Mouse (Mus musculus): Measurements from ENCODE around the gene Cntn1. TPM values are rescaled to one million over a fixed set of nuclear protein-coding genes. Genes with fewer than 3 reads are reported as not detected.
A peak's percentile ranks its signal among the peaks of the same experiment; 100 is the strongest.

The Cntn1 gene
- total RNA-seq, 2 experiments from 2014 or later = 464 to 479 TPM

DNA sequence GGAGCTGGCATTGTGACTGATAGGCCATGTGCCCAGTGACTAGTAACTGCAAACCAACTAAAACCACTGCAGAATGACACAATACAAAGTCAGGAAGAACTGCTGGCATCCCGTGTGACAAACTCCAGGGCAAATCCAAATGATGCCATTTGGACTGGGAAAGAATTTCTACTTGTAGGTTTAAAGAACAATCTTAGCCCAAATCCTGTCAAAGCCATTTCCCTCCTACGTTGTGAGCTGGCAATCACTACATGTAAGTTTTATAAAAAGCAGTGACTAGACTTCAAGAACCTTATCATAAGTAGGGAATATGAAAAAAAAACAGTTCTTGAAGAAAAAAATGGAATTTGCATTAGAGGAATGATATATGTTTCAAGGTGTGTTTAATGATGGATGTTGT is 170.5 kb downstream of the Cntn1 start:
- DNase-seq (ENCODE audit: extremely low spot score in 1 of 2, low spot score in 2 of 2) = no peak
- intact Hi-C loops (cut with DNase I) = loop anchor here (5.0 kb wide), 1 partner anchor 59 kb away; no protein-coding TSS in a partner anchor

DNA sequence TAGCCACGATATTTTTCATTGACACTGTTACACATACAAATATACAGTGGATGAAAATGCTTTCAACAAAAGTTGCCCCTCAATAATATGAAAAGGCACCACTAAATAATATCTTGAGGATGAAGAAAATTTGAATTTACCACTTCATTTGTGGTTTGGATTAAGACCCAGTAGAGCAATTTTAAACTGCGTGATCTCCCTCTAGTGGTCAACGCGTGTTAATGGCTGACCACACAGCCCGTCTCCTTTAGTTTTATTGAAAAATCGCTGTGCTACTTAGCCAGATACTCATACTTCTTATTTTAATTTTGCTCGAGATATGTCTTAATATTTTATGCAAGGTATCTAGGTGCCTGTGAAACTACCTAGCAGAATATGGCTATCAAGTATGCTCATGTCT is 180.4 kb downstream of the Cntn1 start:
- intact Hi-C loops (cut with DNase I) = loop anchor here (2.0 kb wide), 1 partner anchor 263 kb away; no protein-coding TSS in a partner anchor
- no peak for DNase-seq (ENCODE audit: extremely low spot score in 1 of 2, low spot score in 2 of 2)

DNA sequence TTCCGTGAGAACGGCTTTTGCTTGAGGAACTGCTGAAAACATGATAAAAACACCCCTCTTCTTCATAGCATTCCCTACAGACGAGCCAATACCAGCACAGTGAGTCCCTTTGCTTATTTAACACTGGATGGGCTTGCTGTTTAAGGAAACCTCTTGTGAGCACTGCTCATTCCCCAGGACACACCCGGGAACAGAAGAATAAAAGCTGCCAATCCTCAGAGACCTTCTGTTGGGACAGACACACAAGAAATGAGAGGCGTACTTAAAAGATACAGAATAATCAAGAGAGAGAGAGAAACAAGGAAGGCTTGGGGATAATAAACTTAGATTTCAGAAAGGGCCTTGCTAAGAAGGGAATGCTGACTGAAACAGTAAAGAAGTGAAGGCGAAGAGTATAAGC is 184.9 kb downstream of the Cntn1 start:
- intact Hi-C loops (cut with DNase I) = no loop called here
- DNase-seq (ENCODE audit: extremely low spot score in 1 of 2, low spot score in 2 of 2) = no peak

DNA sequence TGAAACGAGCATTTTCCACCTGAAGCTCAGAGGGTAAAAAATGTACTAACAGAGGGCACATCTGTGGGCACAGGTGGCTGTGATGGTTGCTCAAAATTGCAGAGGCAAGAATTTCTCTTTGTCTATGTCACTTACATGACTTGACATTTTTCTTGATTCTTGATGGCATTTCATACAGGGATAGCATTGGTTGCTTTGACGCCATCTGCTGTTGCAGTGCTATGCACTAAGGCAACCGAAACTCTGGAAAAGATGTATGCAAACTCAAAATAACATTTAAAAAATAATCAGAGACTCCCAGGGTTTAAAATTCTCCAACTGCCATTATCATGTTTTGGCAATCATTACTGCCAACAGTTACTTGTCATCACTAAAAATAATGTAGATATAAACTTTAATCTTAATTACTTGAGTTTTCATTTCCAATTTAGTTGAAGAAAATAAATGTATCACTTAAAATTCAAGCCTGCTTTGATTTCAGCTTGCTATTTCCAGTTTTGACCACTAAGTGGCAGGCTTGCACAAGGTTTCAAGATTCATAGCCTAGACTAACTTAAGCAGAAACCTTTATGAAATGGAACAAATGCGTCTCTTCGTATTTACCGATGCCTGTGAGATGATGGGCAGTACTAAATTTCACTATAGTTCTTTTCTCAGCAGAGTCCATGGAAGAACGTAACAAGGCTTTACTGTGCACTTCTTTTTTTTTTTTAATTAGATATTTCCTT is 214.2 kb downstream of the Cntn1 start:
- intact Hi-C loops (cut with DNase I) = loop anchor here (10.0 kb wide), 2 partner anchors 950 to 980 kb away; no protein-coding TSS in a partner anchor
- peak in 1 of 2 experiments; percentile 71 for DNase-seq (ENCODE audit: extremely low spot score in 1 of 2, low spot score in 2 of 2)

DNA sequence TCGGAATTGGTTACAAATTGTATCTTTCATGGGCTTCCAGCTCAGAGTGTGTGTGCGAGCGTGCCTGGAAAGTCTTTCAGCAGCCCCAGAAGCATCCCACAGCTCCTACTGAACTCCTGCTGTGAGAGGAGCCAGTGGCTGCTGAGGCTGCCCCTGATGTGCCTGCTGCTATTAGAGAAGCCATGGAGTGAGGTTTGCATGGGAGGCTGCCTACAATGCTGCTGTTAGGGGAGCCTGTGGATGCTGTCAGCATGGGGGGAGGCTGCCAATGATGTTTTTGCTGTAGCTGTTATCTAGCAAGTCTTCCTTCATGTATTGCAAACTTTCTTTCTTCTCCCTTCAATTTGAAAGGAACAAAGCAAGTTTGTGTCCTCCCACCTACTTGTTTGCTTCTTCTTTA is 217.4 kb downstream of the Cntn1 start:
- intact Hi-C loops (cut with DNase I) = loop anchor here (10.0 kb wide), 2 partner anchors 946 to 976 kb away; no protein-coding TSS in a partner anchor
- no peak for DNase-seq (ENCODE audit: extremely low spot score in 1 of 2, low spot score in 2 of 2)

DNA sequence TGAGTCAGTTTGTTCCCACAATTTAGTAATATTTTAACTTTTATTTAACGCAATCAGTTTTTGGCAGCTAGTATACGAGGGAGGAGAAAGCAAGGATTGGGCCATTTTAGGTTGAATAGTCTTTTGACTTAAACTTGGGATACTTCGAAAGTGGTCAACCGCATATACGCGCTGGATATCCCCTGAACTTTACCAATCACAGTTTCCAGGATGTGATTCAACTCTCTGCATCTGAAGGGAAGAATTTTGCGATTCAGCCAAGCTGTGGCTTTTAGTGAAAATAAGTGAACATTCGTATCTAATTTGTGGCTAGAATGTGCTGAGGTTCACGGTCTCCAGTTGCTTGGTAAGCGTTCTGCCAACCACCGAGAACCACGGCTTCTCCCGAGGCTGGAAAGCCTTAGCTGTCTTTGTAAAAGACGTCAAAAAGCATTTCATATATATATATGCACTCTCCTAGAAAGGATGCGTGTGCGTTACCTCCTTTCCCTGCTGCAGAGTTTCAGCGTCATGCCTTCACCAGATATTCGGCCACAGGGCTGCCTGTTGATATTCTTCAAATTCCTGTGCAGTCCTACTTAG is 217.9 kb downstream of the Cntn1 start:
- no peak for DNase-seq (ENCODE audit: extremely low spot score in 1 of 2, low spot score in 2 of 2)
- intact Hi-C loops (cut with DNase I) = loop anchor here (10.0 kb wide), 2 partner anchors 946 to 976 kb away; no protein-coding TSS in a partner anchor

DNA sequence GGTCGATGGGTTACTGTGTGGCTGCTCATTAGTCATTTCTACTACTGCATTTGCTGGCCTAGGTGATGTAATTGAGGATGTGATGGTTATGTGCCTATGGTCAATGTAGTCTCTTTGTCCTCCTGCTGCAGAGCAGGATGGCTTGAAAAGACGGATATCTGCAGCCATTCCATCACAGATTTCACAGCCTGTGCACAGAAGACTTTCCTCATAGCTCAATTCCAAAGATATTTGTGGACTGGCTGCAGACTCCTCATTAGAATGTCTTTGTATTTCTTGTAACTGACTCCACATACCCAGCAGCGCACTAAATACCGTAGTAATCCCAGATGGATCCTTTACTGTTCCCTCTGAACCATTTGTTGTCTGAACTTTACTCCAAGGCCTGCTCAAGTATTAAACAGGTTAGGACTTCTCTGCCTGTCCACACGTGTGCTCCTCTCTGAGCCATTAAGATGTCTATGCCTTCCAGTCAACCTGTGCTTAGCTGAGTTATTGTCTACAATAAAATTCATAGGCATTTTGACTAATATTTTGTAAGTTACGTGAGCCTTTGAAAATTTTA is 220.9 kb downstream of the Cntn1 start:
- no peak for DNase-seq (ENCODE audit: extremely low spot score in 1 of 2, low spot score in 2 of 2)
- intact Hi-C loops (cut with DNase I) = no loop called here

DNA sequence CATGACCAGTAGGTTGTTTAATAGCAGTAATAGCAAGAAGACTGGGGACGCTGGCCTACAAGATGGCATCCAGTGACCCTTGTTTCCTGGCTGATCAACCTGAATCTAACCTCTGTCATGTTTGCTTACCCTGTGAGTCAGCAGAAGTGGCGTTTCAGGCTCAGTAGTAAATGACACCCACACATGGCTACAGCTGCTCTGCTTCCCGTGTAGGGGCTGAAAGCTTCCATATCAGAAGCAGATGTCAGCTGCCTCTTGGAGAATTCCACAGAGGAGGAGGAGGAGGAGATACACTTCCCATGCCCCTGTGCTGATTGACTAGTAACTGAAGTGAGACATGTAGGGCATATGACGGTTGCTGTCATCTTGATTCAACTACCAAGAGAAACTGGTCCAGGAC is 225.9 kb downstream of the Cntn1 start:
- DNase-seq (ENCODE audit: extremely low spot score in 1 of 2, low spot score in 2 of 2) = no peak
- intact Hi-C loops (cut with DNase I) = no loop called here

DNA sequence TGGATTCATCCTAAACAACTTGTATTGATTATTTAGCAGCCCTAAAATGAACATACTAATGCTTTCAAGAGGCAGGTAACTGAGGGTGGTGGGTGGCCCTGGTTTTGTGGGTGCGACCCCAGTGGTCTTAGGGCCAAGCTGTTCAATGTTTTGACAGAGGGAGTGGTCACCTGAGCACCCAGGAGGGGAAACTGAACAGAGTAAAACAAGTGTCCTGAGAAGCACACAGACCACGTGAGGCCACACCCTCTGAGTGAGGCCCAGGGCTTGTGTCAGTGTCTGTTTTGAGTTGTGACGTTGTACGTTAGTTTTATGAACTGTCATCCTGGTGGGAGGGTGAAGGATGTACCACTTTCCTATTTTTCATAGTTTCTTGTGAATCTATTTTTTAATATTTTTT is 227.0 kb downstream of the Cntn1 start:
- DNase-seq (ENCODE audit: extremely low spot score in 1 of 2, low spot score in 2 of 2) = no peak
- intact Hi-C loops (cut with DNase I) = no loop called here

DNA sequence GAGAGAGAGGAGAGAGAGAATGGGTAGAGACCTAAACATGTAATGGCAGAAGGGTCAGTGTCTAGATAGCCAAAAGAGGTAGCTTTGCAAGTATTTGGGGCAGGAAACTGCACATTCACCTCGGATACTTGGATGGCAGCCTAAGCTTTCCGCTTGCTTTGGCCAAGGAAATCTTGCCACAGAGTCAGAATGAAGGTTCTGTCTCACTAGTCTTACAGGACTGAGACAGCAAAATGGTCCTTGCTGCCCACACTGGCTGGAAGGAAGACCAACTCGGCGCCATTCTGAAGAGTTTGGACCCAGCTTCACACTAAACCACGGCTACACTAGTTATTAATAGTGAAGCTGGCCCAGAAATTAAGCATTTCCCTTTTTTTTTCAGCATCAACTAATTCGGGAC is 230.0 kb downstream of the Cntn1 start:
- intact Hi-C loops (cut with DNase I) = no loop called here
- DNase-seq (ENCODE audit: extremely low spot score in 1 of 2, low spot score in 2 of 2) = no peak

DNA sequence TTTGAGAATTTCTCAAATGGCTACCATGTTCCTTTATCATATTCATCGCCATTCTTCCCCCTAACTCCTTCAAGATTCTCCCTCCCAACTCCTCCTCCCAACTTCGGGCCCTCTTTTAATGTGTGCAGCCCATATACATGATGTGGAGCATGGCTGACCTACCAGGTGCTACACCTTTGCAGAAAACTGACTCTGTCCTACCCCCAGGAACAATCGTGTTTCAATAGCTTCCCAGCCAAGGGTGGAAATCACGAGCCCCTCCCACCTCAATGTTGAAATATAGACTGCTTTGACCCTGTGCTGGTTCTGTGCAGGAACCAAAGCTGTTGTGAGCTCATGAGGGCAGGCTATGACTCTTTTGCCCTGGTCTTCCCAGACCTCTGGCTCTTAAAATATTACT is 236.7 kb downstream of the Cntn1 start:
- intact Hi-C loops (cut with DNase I) = no loop called here

DNA sequence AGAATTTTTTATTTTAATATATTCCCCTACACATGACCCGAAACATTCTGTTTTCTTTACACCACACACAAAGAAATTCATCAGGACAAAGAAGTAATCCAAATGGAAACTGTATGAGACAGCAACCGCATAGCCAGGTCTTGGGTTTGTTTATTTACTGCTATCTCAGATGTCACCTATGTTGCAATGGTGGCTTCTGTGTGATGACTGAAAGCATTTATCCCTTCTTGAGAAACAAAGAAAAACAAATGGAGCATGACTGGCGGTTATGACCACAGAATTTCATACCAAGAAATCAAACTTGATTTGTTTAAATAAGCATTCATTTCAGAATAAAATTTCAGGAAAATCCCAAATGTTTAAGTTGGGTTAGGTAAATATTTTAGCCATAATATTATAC is 245.5 kb downstream of the Cntn1 start:
- DNase-seq (ENCODE audit: extremely low spot score in 1 of 2, low spot score in 2 of 2) = no peak
- intact Hi-C loops (cut with DNase I) = no loop called here

More for the DNA sequence above, 236.7 kb downstream of the Cntn1 start:
- DNase-seq (ENCODE audit: extremely low spot score in 1 of 2, low spot score in 2 of 2) = no peak

DNA sequence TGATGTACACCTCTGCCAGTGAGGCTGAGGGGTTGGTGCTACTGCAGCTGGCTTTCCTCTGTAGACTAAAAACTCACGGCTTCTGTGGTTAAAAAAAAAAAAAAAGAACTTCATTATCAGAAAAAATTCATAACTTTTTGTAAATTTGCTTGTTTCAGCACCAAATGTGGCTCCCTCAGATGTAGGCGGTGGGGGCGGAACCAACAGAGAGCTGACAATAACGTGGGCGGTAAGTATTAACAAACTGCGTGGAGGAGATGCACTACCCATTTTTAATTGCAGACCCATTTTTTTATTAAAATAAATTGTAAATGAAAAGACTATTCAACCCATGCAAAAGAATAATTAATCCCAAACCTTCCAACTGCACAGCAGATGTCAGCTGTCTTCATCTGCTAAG is 251.8 kb downstream of the Cntn1 start:
- DNase-seq (ENCODE audit: extremely low spot score in 1 of 2, low spot score in 2 of 2) = no peak
- intact Hi-C loops (cut with DNase I) = no loop called here

DNA sequence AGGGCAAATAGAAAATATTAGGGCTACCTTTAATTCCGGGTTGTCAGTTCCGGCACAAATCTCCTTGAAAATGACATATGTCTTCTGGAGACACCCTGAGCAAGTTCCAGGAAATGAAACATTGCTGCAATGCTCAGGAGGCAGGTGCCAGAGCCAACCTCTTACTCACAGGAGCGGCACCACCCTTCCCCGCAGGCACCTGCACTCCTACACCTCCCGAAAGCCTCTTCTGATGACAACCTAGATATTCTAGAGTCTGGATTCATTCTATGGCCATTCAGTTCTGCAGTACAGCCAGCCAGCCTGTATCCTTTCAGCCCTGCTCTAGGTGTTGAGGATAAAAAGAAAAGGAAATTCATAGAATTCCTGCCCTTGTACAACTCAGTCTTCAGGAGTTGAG is 253.3 kb downstream of the Cntn1 start:
- DNase-seq (ENCODE audit: extremely low spot score in 1 of 2, low spot score in 2 of 2) = no peak
- intact Hi-C loops (cut with DNase I) = no loop called here

DNA sequence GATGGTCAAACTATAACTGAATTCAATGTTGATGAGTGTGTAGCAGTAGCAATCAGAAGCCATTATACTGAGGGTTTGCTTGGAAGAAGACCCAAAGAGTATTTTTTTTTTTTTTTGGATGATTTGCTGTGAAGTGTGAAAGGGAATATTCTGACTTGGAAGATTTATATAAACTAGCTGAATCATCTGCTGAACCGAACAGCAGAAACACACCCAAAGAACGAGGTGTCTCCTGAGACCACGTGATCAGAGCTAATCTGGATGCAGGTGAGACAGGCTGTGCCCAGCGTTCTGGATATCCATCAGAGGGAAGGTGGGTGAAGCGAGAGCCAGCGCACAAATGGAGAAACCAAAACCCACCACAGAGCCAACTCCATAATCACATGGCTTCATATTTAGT is 271.0 kb downstream of the Cntn1 start:
- intact Hi-C loops (cut with DNase I) = no loop called here

DNA sequence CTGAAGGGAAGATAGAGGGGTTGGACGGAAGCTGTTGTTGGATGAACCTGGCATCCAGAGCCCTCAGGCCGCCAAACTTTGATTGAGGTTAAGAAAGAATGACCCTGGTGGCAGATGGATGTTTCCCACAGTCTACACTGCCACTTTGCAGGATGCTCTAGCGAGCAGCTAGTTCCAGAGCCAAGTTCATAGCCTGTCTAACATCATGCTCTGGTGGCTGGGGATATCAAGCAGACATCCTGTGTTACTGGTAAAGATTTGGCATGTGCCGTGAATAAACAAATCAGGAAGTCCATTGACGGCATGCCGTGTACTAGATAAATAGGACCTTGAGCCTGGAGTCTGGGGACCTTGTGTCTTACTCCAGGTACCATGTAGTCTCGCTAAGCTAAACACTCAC is 276.1 kb downstream of the Cntn1 start:
- intact Hi-C loops (cut with DNase I) = no loop called here
- DNase-seq (ENCODE audit: extremely low spot score in 1 of 2, low spot score in 2 of 2) = no peak

More for the DNA sequence above, 271.0 kb downstream of the Cntn1 start:
- DNase-seq (ENCODE audit: extremely low spot score in 1 of 2, low spot score in 2 of 2) = no peak

DNA sequence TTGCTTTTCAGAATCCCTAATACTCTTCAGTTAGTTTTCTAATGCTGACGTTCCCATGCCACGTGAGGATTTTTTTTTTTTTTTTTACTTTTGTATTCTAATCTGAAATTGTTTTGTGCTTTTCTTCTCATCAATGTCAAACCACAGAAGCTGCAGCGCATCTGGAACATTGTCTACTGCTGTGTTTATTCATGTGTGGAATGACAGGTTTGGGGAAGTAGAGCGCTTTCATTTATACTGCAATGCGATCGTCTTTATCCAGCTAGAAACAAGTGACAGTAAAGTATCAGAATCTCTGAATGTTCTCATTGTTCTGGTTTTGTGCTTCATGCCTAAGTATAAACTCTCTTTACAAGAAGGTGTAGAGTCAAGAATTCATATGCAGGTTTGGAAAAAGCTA is 289.3 kb downstream of the Cntn1 start:
- no peak for DNase-seq (ENCODE audit: extremely low spot score in 1 of 2, low spot score in 2 of 2)
- intact Hi-C loops (cut with DNase I) = no loop called here

DNA sequence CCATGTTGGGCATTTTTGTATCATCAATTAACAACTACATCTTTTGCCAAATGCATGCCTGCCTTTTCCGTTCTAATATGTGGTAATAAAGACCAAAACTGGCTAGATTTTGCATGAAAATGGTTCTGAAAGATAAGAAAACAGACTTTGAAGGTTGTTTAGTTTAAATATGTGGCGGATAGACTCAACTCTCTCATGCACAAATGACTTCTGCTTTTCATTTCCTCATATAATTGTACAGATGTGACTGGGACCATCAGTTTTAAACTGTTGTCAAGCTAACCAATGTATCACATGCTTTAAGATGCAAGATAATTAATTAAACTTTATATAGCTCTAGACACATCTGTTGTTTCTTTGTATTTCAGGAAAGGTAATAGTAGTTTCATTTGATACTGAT is 290.5 kb downstream of the Cntn1 start:
- intact Hi-C loops (cut with DNase I) = no loop called here
- no peak for DNase-seq (ENCODE audit: extremely low spot score in 1 of 2, low spot score in 2 of 2)

DNA sequence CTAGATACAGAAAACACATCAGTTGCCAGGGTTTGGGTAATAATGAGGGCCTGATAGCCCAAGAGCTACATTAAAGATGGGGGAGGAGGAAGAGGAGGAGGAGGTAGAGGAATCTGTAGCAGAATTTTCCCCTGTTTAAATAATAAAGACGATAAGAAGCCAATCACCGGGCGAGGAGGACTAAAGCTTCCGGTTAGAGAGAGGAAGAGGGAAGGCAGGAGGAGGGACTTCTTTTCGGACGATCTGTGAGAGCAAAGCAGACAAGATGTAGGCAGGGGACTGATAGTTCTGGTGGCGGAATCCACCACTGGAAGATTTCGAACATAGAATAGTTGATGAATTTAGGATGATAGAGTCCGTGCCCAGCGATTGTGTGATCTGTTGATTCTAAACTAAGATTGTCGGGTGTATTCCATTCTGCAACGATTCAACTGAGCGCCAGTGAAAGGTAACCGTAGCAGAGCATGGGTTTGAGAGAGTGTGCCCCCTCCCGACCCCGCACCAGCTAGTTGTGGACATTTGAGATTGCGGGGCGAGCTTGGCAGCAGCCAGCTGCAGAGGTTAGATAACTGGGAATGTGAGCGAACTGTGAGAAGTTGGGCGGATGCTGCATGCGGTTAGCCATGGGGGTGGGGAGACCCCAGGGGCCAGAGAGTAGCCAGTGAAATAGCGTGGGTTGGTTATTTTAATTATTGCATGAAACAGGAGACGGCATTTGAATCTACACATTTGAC is 293.3 kb downstream of the Cntn1 start:
- intact Hi-C loops (cut with DNase I) = no loop called here
- no peak for DNase-seq (ENCODE audit: extremely low spot score in 1 of 2, low spot score in 2 of 2)

DNA sequence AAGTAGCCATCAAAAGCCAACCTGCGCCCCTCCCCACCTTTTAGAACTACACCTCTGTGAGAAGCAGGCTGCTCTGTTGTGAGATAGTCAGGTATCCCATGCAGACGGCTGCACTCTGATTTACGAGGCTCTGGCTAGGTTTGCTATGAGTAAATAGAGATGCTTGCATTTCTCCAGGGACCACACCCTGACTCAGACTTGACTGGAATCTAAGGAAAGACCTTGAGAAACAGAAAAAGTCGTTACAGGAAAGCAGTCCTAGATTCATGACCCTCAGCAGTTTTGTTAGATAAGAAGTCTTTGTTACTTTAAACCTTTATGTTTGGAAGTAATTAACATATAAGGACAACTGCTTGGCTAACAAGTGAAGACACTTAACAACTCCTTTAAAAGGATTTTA is 296.5 kb downstream of the Cntn1 start:
- DNase-seq (ENCODE audit: extremely low spot score in 1 of 2, low spot score in 2 of 2) = no peak

More for the DNA sequence above, 296.5 kb downstream of the Cntn1 start:
- intact Hi-C loops (cut with DNase I) = no loop called here
